Mouse (Mus musculus) E14TG2a.4 (cell line): ENCODE data around the gene Thsd7b.

Source experiments
- CTCF ChIP-seq: conservative IDR thresholded peaks from 2 replicates; pipeline ENCODE4 v1.5.1; 2014; ENCODE audit warnings: low read length
- NANOG ChIP-seq: IDR thresholded peaks from 2 replicates; pipeline ENCODE4 v1.6.1; 2014; ENCODE audit warnings: borderline replicate concordance, low read length, mixed read lengths
- POU5F1 ChIP-seq: IDR thresholded peaks from 2 replicates; pipeline ENCODE4 v1.6.1; 2014; ENCODE audit warnings: low read length, borderline replicate concordance

DNA sequence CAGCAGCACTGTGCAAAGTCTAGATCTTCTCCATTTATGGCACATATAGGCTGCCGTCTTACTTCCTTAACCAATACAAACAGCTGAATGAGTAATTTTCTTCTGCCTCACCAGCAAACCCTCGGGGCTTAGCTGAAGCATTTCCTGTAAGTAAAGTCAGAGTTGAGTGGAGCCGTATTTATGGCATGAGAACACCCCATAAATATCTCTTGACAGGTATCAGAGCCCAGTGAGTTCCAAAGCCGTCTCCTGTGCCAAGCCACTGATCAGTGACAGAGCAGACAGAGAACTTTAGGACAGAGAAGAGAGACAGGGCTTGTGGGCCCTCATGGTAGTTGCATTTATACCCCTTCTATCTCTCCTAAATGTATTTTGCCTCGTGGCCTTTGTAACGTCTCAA is 313.5 kb downstream of the Thsd7b start:
- TF ChIP-seq CTCF, result no peak
- TF ChIP-seq POU5F1, result no peak
- TF ChIP-seq NANOG, result no peak
